Mouse (Mus musculus) gastrocnemius, postnatal 10 days (tissue): ENCODE results near the gene Il11. TPM values are rescaled to one million over a fixed set of nuclear protein-coding genes. Genes with fewer than 3 reads are reported as not detected.

Experiments used
- DNase-seq: peaks from one replicate; pipeline ENCODE4 v3.0.0; 2021; ENCODE audit warnings: mixed read lengths
- total RNA-seq, 2 experiments: library from RNA; stranded (reverse); gene quantifications; 2 replicates each; pipeline ENCODE4 v1.2.3; 2021

The Il11 gene
- total RNA-seq, 2 experiments from 2014 or later, result 0.20 to 0.31 TPM

DNA sequence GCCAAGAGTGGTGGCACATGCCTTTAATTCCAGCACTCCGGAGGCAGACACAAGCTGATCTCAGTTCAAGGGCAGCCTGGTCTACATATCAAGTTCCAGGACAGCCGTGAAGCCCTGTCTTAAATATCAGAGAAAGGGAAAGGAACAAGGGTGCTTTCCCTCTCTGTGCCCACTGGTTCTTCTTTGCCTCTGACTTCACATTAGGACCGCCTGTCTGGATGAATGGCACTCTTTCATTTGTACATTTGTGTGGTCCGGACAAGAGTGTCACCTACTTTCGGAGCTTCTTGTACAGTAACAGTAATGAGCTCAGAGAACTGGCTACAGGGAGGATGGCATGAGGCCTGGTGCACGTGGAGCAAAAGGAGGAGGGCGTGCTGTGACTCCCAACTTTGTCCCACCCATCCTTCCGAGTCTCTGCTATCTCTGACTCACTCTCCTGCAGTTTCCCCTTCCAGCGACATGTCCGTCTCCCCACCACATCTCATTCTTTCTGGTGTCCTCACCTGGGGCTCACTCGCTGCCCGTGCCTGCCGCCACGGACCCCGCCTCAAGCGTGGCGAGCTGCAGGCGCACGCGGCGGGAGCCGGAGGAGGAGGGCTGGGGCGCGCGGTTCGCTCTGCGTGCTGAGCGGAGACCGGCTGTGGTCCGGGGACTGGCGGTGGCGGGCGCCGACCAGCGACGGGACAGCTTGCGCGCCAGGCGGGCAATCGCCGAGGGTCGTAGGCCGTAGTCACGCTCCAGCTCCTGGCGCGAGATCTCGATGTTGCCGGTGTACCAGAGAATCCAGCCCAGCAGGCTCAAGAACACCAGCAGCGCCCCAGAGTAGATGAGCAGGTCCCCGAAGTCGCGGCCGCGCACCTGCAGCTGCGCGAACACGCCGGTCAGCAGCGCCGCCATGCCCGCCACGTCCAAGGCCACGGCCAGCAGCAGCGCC is 6.1 kb upstream of the Il11 start:
- DNase-seq, result peak; percentile 66

DNA sequence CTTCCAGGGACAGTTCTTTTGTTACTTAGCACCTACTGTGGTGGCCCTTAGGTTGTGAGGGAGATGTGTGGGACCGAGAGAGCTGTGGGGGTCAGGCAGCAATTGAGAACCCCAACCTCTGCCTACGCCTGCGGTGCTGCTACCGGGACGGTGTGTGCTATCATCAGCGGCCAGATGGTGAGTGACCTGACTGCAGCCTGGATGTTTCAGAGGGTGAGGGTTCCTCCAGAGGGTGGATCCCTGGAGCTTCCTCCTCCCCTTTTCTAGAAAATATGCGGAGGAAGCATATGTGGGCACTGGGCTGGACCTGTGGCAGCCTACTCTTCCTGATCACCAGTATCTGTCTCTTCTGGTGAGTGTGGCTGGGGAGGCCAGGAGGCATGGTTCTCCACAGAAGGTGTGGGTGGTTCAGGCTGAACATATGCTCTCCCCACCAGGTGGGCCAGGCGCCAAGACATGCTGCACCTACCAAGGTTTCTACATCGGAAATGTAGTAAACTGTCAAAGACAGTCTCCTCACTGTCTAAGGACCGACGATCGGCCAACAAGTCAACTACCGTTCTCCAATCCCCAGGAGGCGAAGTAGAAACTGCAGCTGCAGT is 1.1 kb upstream of the Il11 start:
- no peak for DNase-seq

DNA sequence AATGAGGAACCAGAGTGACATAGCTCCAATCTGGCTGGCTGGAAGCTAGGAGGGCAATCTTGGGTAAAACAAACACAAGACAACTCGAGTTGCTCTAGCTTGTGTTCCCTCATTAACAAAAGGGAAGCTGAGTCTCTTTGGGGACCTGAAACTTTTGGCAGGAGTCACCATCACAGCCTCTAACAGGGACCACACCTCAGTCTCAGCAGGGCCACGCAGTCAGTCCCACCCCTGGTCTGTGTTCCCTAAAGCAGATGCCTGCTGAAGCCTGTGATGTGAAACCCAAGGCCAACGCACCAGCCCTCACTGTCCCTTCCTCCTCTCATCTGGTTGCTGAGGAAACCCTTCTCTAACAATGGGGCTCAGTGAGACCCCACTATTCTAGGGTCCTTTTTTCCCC is 529 bp downstream of the Il11 start:
- DNase-seq, result no peak

DNA sequence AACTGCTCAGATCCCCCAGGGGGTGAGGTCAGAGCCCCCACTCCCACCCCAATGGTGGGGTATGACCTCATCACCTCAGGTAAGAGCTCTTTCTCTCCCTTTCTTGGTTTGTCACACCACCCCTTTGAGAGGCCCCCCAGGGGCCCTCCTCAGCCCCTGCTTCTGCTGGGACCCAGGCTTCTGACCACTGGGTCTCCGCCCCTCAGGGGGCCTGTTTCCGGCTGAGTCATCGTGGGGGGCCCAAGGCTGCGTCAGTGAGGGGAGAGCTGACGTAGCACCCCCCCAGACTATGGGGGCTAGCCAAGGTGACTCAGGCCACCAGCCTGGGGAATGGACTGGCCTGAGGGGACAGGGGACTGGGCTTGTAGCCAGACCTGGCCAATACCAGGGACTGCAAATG is 2.7 kb downstream of the Il11 start:
- DNase-seq, result no peak

DNA sequence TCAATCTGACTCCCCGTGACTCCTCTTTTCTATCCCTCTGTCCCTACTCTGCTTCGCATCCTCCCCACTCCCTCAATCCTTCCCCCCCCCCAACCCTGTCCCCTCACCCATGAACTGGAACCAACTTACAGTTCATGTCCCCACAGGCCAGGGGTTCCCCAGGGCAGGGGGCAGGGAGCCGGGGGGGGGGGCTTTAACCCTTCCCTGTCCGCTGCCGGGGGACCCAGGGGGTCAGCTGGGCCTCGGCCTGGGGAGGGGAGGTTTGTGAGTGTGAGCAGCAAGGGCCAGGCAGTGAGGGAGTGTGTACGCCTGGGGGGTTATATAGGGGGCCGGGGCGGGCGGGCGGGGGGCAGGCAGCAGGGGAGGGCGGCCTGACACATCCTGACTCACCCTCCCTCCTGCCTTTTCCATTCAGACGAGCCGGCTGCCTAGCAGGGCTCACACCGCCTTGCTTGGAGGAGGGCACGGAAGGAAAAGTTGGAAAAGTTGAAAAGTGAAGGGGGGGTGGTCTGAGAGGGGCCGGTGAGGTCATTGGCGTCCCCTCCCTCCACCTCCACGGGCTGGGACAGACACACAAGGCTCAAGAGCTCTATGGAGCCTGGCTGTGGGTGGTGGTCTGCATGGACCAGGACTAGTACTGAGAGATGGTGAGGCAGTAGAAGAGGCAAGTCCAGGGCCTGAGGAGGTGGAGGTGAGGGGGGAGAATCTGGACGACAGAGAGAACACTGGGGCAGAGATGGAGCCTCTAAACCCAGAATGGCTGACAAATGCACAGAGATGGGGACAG is 4.6 kb downstream of the Il11 start:
- DNase-seq, result no peak

DNA sequence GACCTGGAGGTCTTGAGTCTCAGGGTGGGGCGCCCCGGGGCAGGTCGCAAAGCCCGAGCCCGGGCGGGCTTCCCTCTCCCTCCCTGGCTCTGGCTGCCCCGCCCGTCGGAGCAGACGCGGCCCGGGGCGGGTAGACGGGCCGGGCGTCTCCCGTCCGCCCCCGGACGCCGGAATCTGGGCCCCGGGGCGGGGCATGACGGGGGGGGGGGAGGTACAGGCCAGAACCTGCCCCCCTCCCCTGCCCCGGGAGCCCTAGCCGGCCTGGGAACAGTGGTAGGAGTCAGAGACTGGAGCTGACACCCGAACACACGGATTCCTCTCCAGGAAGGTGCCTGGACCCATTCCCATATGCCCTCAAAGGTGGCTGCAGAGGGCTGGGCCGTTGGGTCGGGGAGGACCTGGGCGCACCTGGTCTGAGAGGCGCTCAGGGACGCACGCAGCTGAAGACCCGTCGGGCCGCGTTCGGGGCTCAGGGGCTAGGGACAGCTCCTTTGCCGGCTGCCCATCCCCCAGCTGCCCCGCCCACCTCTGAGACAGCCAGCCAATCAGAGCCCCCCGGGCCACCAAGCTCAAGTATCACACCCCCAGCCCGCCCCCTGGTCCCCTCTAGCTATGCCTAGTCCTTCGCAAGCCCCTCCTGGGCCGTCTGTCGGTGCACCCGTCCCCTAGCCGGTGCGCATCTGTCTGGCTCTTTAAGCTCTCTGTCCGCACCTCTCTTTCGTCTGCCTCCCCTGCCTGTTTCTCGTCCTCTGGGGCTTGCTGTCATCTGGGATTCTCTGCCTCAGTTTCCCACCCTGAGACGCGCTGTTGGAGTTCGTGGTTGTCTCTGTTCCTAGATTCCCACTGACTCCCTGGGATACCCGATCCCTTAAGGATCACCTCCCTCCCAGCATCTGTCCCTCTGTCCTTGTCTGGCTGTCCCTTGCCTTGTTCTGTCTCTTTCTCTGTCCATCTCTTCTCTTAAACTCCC is 5.5 kb downstream of the Il11 start:
- peak; percentile 70 for DNase-seq

DNA sequence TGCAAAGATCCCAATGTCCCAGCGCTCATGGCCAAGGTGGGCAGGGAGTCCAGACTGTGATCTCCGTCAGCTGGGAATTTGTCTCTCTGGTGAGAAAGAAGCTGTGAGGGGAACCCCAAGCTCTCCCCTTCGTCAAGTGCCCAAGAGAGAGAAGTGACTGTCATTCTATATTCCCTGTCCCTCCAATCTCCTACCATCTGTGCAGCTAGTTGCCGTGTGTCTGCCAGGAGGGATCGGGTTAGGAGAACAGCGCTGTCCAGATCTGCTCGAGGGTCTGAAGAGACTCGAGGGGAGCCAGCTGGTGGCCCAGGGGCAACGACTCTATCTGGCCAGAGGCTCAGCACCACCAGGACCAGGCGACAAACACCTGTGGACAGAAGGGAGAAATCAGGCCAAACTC is 6.5 kb downstream of the Il11 start:
- DNase-seq, result no peak

DNA sequence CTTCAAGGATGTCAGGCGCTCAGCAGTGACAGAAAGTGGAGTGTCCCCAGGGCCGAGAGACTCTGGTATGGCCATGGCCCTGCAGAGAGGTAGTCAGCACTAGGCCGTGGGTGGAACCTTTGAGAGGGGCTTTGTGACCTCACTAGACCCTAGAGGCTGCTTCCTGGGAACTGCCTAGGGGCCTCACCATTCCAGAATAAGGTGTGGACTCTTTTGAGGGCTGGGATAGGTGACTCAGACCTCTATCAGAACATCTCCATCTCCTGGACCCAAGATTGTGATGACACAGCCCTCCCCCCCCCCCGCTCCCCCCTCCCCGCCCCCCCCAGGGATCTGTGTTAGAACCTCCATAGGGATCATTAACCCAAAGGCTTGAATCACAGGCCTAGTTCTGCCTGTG is 11.5 kb downstream of the Il11 start, which contains the start of gene Fam71e2:
Gene Fam71e2, minus strand, starts transcription at position 101 of the 400 bp plus-strand sequence.
- no peak for DNase-seq

DNA sequence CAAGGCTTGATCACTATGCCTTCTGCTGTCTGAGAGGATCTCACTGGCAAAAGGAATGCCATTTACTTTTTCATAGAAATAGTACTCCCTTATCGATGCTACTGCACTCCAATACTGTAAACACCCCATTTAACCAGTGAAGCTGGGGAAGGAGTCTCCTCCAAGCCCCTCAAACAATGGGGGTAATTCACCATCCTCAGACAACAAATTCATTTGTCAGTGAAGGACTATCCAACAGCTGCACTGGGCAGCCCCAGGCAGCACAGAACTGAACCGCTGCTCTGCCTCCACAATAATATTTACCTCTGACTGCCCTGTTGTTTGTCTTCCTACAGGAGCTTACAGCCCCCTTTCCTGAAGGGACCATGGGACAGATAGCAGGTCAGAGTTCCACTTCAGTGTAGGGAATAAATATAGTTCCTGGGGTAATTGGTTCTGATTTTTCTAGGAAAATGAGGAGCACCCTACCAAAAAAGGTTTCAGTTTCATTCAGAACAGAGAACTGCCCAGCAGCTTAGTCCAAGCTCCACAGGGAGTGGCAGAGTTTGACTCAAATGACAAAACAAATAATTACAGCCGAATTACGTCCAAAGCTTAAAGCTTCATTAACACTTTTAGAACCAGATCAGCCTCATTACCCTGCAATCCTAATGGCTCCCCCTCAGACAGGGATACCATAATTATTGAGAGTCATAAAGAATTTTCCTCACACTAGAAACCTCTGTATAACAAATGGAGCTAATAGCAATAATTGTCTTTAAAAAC is 17.5 kb downstream of the Il11 start:
- no peak for DNase-seq

DNA sequence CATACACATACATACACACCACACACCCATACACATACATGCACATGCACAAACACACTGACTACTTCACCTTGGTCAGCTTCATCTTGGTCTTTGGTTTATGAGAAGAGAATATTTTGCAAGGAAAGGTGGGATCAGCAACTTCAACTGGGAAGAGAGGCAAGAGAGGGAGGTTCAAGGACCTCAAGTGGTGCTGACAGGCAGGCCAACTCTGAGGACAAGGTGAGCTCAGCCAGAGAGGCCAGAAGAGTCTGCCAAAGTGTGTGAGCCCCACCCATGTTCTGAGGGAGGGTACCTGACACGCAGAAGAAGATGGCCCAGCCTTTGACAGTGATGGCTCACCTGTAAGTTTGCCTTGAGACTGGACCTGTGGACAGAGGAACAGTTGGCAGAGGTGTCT is 23.0 kb downstream of the Il11 start:
- DNase-seq, result no peak

DNA sequence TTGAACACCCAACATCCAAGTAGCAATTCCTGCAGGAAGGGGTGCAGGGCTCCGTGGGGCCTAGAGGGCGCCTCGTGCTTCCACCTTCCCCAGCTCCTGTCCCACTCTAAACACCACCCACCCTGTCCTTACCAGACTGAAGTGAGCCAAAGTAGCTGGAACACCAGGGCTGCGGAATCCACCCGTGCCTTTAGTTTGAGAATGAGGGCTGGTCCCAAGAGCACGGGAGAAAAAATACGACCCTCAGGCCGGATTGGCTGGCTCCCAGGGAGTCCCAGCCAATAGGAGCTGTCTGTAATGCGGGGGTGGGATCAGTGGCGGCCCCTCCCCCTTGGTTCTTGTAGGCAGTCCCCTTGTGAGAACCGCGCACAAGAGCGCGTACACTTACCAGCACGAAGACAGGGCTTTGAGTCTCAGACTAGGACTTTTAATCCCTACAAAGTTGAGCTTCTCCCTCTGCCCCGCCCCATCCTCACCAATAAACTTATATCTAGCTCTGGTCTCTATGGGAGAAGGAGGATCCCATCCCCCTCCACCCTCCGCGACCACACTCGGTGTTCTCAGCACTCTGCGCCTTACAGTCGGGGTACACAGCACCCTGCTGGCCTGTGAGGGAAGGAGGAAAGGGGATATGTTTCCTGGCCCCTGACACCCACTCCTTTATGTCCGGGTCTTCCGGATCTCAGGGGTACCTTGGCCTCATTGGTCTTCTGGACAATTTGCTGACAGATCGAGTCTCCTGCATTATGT is 29.7 kb downstream of the Il11 start, which contains the start of gene Cox6b2:
Gene Cox6b2, minus strand, starts transcription at position 274 of the 750 bp plus-strand sequence.
- DNase-seq, result peak; percentile 66

DNA sequence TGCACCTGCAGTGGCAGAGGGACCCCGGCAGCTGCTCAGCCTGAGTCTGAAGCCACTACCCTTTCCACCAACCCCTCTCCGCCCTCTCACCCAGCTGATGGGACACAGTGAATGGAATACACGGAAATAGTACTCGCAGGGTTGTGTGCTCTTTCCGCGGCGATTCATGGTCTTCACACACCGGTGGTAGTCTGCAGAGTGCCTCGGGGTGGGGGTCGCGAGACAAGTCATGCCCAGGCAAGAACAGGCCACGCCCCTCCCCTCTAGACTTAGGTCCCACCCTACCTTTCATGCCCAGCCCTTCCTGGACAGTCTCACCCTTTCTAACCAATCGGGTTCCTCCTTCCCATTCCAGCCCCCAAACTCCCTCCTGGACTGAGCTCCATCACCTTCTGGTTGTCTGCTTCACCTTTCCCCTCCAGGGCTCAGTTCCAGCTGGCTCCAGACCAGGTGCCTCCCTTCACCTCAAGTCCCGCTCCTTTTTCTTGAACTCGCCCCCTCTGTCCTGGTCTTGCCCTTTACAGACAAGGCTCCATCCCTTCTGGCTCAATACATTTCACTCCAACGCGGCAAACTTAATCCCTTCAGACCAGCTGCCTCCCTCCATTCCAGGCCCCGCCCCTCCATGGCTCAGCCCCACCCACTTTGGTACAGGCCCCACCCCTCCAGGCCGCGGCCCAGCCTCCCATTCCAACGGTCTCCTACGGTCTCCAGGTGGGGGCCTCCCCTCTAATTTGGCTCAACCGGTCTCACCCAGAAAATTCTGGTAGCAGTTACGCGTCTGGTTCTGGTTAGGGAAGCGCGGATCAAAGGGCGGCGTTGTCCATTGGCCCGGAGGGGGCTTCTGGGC is 30.5 kb downstream of the Il11 start:
- peak; percentile 58 for DNase-seq

DNA sequence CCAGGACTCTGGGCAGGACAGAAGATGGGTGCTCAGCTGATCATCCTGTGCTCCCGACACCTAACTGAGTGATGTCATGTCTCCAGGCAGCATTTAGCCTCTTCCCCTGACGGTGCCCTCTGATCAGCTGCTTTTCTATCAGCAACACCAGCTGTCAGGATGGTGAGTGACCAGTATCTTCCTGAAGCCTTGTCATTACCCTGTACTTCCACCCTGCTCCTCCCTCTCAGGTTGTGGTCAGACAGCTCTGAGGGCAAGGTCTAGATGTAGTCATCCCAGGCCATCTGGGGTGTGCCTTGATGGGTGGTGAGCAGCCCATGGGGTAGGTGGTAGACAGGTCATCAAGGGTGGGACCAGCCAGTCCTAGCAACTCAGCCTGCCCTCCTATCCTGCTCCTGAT is 33.5 kb downstream of the Il11 start:
- no peak for DNase-seq

DNA sequence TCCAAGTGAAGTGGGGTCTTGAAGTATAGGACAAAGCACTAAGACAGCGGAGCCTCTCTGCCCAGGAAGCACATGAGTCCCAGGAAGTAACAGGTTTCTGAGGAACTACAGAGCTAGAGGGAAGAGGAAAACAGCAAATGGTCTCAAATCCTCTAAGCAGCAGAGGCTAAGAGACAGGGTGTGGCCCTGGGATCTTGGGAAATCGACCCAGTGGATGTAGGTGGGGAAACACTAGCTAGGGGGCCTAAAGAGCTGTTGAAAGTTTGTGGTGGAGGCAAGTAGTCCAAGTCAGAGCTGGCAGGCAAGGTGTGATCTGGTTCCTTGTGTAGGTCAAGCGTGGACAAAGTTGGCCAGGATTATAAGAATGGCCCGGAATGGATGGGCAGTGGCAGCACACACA is 34.3 kb downstream of the Il11 start:
- no peak for DNase-seq

DNA sequence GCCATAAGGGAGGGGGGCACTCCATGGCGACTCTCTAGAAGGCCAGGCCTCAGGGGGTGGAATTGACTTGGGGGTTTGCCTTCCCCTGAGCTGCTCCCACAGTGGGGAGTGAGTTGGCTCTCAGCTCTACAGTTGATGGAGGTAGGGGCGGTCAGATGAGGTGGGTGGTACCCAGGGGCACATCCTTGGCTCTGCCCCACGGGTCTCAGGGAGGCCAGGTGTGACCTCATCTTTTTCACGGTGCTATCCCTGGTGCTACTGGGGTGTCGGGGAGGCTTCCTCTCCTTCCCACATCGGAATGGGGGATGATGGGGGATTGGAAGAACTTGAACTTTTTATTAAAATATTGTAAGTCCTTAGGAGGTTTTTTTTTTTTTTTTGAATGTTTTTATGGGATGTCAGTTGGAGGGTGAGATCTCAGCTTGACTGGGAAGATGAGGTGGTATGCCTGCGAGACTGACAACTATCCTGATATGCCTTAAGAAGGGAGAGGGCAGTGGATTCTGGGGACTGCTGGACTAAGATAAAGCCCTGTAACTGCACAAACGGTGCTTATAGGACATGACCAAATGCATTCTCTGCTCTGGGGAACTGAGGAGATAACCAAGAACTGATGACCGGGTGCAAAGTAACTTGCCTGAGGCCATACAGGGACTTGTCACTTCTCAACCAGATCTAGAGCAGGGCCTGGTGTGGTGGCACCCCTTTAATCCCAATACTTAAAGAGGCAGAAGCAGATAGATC is 35.3 kb downstream of the Il11 start:
- DNase-seq, result no peak

DNA sequence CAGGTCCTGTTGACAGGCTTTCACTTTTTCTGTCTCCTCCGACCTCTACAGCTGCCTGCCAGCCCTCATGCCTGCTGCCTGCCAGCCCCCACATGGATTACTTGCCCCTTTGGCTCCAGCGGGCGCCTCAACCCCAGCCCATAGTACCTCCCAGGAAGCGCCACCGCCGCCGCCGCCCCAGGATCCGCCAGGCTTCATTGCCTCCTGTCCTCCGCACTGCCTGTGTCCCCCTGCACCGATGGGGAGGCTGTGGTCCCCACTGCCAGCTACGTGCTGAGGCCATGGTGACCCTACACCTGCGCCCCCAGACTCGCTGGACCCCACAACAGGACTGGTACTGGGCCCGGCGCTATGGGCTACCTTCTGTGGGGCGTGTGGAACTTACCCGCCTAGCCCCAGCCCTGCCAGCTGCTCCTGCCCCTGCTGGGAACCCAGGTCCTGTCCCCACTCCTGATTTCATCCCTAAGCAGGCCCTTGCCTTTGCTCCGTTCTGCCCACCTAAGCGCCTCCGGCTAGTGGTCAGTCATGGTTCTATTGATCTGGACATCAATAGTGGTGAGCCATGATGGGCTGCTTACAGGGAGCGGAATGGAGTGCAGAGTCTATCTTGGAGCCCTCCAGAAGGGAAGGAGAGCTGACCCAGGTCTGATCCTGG is 36.2 kb downstream of the Il11 start:
- no peak for DNase-seq

DNA sequence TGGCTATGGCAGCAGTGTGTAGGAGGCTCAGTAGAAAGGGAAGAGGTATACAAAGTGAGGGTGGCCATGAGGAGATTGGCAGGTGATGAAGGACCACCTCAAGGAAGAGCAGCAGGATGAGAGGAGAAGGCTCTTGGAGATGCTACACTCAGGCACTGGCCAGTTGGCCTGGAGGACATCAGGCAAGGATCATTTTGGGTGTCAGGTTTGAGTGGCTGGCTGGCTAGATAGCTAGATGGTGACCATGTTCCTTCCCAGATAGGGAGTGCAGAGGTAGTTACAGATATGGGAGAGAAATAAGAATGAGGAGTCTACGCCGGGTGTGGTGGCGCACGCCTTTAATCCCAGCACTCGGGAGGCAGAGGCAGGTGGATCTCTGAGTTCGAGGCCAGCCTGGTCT is 37.8 kb downstream of the Il11 start:
- DNase-seq, result no peak

DNA sequence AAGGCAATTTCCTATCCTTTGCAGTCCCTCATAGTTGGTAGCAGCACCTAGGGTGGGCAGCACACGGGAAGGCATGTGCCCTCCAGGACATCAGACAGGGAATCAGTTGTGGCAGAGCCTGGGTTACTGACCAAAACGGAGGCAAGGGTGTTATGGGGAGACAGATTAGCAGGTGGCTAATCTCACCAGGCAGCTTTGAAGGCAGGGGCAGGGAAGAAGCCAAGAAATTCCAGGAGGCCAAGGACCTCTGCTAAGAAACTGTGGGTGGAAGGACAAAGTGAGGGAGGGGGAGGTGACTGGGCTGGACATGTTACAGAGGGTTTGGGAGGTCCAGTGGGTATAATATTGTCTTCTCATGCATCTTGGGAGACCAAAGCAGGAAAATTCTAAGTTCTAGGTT is 39.3 kb downstream of the Il11 start:
- DNase-seq, result no peak
